Mouse (Mus musculus) c-Kit-positive CD71-negative TER-119-negative erythroid progenitor cells, embryonic 14.5 days (primary cell): Measurements from ENCODE around the gene Dis3.
A peak's percentile ranks its signal among the peaks of the same experiment; 100 is the strongest.

Experiments
- DNase-seq: peaks from one replicate; pipeline ENCODE4 v3.0.0-alpha.2; 2013; ENCODE audit warnings: low read depth

The Dis3 gene

GRCm38 (mm10) chr14:99099267-99099966, at the start of gene Dis3, which contains the start of gene Pibf1:
TSS of gene Dis3 (minus strand) at chr14:99099770.
TSS of gene Pibf1 (plus strand) at chr14:99099424.
- peak; percentile 98 for DNase-seq

- DNase-seq, result no peak
These were observed 47.3 kb upstream of the Dis3 start for GRCm38 (mm10) chr14:99146841-99147240.

- peak; percentile 60 for DNase-seq
These were observed 42.4 kb upstream of the Dis3 start for GRCm38 (mm10) chr14:99141786-99142633.

- no peak for DNase-seq
These were observed 40.5 kb upstream of the Dis3 start for GRCm38 (mm10) chr14:99140036-99140435.

- no peak for DNase-seq
These were observed 36.7 kb upstream of the Dis3 start for GRCm38 (mm10) chr14:99136297-99136696.

GRCm38 (mm10) chr14:99135761-99136160, 36.2 kb upstream of the Dis3 start:
- no peak for DNase-seq

GRCm38 (mm10) chr14:99134048-99134447, 34.5 kb upstream of the Dis3 start:
- no peak for DNase-seq

GRCm38 (mm10) chr14:99129050-99129449, 29.5 kb upstream of the Dis3 start:
- DNase-seq, result no peak

GRCm38 (mm10) chr14:99127509-99127908, 27.9 kb upstream of the Dis3 start:
- no peak for DNase-seq

GRCm38 (mm10) chr14:99126713-99127112, 27.1 kb upstream of the Dis3 start:
- DNase-seq, result no peak

GRCm38 (mm10) chr14:99124076-99124475, 24.5 kb upstream of the Dis3 start:
- no peak for DNase-seq

- no peak for DNase-seq
These were observed 22.2 kb upstream of the Dis3 start for GRCm38 (mm10) chr14:99121584-99122339.

GRCm38 (mm10) chr14:99117576-99117975, 18.0 kb upstream of the Dis3 start:
- no peak for DNase-seq

GRCm38 (mm10) chr14:99108762-99109161, 9.2 kb upstream of the Dis3 start:
- no peak for DNase-seq

GRCm38 (mm10) chr14:99107631-99108187, 8.1 kb upstream of the Dis3 start:
- DNase-seq, result no peak

- DNase-seq, result no peak
These were observed 7.1 kb upstream of the Dis3 start for GRCm38 (mm10) chr14:99106671-99107070.

GRCm38 (mm10) chr14:99104542-99105123, 5.1 kb upstream of the Dis3 start:
- DNase-seq, result no peak

- DNase-seq, result no peak
These were observed 3.5 kb upstream of the Dis3 start for GRCm38 (mm10) chr14:99103050-99103449.

GRCm38 (mm10) chr14:99099967-99100587, 507 bp upstream of the Dis3 start:
- DNase-seq, result no peak

- DNase-seq, result no peak
These were observed 10.6 kb downstream of the Dis3 start for GRCm38 (mm10) chr14:99088947-99089346.

- DNase-seq, result no peak
These were observed 28.4 kb downstream of the Dis3 start for GRCm38 (mm10) chr14:99071146-99071545.
